Mouse (Mus musculus) G1E-ER4 (cell line): ENCODE data around the gene Kansl1. TPM values are rescaled to one million over a fixed set of nuclear protein-coding genes. Genes with fewer than 3 reads are reported as not detected.

Source experiments
- GATA1 ChIP-seq: IDR thresholded peaks from one replicate; pipeline ENCODE4 v1.8.0; 2012; ENCODE audit warnings: low read length, inconsistent platforms
- polyA plus RNA-seq: library from polyadenylated mRNA; stranded (reverse); fragments of >175 nt; gene quantifications from 2 replicates; pipeline ENCODE4 v1.2.3, GENCODE M21; 2012

Kansl1 gene
- polyA plus RNA-seq: 134 and 156 TPM in 2 replicates

DNA sequence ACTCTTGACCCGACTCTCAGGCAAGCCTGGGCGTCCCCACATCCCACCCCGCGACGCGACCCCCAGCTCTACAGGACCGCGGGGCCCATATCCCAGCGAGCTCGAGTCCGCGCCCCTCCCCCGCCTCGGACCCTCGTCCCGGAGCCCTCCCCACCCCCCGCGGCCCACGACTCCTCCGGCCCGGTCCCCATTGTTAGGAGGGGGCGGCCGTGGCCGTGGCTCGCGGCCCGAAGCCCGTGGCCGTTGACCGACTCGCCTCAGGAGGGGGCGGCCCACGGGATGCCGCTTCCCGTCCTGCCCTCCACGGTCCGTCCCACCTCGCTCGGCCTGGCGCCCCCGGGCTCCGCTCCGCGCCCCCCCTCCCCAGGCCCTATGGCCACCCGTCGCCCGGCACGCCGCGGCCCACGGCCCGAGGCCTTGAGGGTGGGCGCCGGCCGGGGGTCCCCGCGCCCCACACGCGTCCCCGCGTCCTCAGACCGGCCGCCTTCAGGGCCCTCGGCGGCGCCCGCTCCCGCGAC, at the start of gene Kansl1:
Kansl1 (minus strand) TSS at position 111 of the 518 bp plus-strand sequence.
- TF ChIP-seq GATA1: no peak

- TF ChIP-seq GATA1: no peak
Measured at GRCm38 (mm10) chr11:104512436-104512835, 43.8 kb upstream of the Kansl1 start.

- TF ChIP-seq GATA1: no peak
Measured at GRCm38 (mm10) chr11:104510606-104511005, 41.9 kb upstream of the Kansl1 start.

DNA sequence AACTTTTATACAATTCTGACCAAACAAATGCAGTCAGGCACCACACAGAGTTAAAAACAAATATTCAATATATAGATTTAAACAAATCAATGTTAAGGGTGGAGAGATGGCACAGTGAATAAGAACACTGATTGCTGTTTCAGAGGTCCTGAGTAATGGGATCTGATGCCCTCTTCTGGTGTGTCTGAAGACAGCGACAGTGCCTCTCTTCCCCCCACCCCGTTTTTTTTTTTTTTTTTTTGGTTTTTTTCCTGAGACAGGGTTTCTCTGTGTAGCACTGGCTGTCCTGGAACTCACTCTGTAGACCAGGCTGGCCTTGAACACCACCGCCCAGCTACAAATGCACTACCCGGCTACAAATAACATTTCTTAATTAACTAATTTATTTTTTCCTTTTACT, 39.8 kb upstream of the Kansl1 start:
- no peak for TF ChIP-seq GATA1

DNA sequence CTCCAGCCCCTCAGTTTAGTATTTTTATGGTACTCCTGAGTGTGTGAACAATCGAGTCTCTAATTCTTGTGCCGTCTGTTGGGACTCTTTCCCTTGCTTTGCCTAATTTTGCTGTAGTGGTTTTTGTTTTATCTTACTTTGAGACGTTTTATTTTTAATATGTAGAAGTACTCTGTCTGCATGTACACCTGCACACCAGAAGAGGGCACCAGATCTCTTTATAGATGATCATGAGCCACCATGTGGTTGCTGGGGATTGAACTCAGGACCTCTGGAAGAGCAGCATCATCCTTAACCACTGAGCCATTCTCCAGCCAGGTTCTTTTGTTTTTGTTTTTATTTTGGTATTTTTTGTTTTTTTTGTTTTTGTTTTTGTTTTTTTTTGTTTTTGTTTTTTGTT, 19.6 kb upstream of the Kansl1 start:
- no peak for TF ChIP-seq GATA1

- TF ChIP-seq GATA1: no peak
Measured at GRCm38 (mm10) chr11:104481971-104482370, 13.3 kb upstream of the Kansl1 start.

GRCm38 (mm10) chr11:104479505-104479904, 10.8 kb upstream of the Kansl1 start:
- no peak for TF ChIP-seq GATA1

- TF ChIP-seq GATA1: no peak
Measured at GRCm38 (mm10) chr11:104469371-104469835, 742 bp upstream of the Kansl1 start.

- TF ChIP-seq GATA1: no peak
Measured at GRCm38 (mm10) chr11:104467698-104468097, 963 bp downstream of the Kansl1 start.

GRCm38 (mm10) chr11:104461551-104461950, 7.1 kb downstream of the Kansl1 start:
- TF ChIP-seq GATA1: no peak

GRCm38 (mm10) chr11:104459671-104460070, 9.0 kb downstream of the Kansl1 start:
- no peak for TF ChIP-seq GATA1

DNA sequence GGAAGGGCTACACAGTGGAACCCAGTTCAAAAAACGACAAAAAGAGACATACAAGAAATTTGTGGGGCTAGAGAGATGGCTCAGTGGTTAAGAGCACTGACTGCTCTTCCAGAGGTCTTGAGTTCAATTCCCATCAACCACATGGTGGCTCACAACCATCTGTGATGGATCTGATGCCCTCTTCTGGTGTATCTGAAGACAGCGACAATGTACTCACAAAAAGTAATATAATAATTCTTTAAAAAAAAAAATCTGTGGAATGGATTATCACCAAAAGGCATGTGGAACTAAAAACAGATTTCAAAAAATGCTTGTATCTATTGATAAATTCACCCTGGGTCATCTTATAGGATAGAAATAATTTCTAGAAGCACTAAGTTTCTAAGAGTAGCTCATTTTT, 10.2 kb downstream of the Kansl1 start:
- TF ChIP-seq GATA1: no peak

DNA sequence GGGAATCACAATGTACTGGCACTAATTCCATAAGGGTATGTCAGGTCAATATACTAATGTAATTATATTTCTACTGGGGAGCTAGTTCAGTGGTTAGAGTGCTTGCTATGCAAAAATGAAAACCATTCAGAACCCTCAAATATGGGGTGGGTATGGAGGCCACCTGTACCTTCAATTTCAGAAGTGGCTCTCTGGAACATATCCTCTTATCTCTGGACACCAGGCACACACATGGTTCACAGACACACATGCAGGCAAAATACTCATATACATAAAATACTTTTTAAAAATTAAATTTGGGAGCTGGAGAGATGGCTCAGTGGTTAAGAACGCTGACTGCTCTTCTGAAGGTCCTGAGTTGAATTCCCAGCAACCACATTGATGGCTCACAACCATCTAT, 16.0 kb downstream of the Kansl1 start:
- TF ChIP-seq GATA1: no peak

DNA sequence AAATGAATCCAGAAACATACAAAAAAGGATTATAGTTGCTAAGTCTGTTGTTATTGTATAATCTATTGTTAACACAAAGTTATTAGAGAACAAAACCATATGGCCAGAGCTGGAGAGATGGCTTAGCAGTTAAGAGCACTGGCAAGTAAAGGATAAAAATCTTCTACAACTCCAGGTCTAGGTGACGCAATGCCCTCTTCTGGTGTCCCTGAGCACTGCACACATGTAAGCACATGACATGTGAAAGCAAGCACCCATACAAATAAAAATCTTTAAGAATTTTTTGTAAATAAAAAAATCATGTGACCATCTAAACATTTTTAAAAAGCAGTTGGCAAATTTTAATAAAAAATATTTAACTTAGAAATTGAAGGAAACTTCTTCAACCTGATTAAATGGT, 17.4 kb downstream of the Kansl1 start:
- TF ChIP-seq GATA1: no peak

DNA sequence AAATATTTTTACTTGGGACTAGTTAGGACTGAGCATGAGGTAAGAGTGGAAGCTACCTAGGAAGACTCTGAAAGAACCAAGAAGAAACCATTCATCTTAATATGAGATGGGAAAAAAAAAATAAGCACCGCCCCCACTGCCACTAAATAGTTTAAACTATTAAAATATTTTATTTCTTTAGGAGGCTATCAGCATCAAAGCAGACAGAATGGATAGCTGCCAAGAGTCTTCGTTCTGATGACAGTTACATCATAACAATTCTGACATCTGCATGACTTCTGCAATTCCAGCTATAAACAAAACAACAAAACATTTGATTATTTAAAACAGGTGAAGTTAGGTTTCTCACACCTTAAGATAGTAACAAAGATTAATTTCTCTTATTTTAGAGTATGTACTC, 23.1 kb downstream of the Kansl1 start:
- no peak for TF ChIP-seq GATA1

DNA sequence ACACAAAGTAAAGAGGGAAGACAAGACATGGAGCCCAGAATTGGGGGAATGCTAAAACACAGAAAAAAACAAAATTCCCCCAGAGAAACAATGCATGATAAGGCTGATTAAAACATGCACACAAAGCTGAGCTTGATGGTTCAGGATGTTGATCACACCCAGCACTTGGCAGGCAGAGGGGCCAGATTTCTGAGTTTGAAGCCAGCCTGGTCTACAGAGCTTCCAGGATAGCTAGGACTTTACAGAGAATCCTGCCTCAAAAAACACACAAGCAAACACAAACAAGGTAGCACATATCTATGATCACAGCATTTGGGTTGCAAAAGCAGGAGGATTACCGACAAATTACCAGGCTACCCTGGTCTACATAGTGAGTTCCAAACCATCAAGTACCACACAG, 23.6 kb downstream of the Kansl1 start:
- TF ChIP-seq GATA1: no peak

DNA sequence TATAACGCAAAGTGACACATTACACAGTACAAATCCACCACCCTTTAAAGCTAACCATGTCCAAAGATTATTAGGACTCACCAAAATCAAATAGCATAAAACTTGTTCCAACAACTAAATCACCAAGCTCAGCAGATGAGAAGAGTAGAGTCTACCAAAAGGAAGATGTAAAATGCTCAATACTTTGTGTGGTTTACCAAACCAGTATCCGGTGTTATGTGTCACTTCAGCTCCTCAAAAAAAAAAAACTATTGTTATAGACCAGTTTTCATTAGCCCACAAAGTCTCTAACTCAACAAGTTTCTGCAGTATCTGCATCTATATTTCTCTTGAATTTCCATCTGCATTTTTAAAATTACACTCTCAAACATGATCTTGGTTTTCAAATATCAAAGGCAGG, 25.3 kb downstream of the Kansl1 start:
- no peak for TF ChIP-seq GATA1
